In the genomic region with DNA sequence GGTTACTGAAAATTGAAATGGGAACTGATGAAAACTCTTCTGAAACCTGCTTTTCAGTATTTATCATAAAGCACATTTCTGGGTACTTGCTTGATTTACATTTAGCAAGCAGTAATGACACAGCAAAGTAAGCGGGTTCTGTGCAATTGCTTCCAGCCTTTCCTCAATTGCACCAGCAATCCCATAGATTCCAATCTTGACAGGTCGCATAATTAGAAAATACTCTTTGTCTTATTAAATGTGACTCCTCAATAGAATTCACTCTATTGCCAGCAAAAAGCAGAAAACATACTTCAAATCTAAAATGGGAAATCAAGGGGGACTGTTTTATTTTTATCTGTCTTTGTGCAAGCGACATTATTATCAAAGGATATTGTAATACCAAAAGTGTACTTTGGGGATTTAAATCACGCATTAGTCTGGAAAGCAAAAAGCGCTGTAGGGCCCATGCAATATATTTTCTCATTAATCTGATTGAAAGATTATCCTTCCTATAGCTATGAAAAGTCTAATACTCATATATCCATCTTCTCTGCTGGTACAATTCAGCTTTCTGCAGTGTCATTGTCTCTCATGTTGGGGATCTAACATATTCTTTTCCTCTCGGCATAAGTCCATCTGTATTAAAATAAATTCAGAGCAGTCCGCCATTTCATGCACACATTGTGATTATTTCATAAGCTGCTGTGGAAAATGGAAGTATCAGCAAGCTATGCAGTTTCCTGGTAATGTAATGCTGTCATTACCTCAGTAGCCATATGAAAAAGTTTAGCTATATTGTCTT, we compare ENCODE assay signal across 26 mouse cellular contexts.
DNase-seq lines count a peak whose midpoint lies in the region; ATAC-seq and TF ChIP-seq lines count a peak whose summit lies in the region.
"Had no signal": no experiment of that assay in that cellular context is flagged by ENCODE, and none has a peak within 500 bp of the region (broad histone marks: within the 10 kb centered on the region; RNA-seq: fewer than 3 reads in every experiment).

No protein-coding gene starts in this region.

- WGBS in hindbrain, embryonic 11.5 days = 76% methylated on average over 7 of the region's 7 CpGs
- 87% methylated on average over 7 of the region's 7 CpGs for WGBS in hindbrain, embryonic 10.5 days
- 72% methylated on average over 7 of the region's 7 CpGs for WGBS in hindbrain, postnatal 0 days
- WGBS in neural tube, embryonic 12.5 days = 74% methylated on average over 7 of the region's 7 CpGs
- WGBS in kidney, embryonic 16.5 days = 84% methylated on average over 7 of the region's 7 CpGs

- ATAC-seq in hindbrain, embryonic 11.5 days (ENCODE audit: low FRiP score) = peak; percentile 65
- no peak for ATAC-seq in hindbrain, postnatal 0 days
- ATAC-seq in neural tube, embryonic 12.5 days (ENCODE audit: low FRiP score, low read depth) = peak; percentile 50; the same call in 1 of the 2 replicates
- no peak for ATAC-seq in kidney, embryonic 16.5 days (ENCODE audit: low FRiP score, low TSS enrichment)
- no peak for ATAC-seq in inflammation-experienced regulatory T-cells, adult 6 months
- ATAC-seq: CD4-positive, CD25-positive, alpha-beta regulatory T cell, adult 4 months; intestine, postnatal 0 days had no signal

- peak; percentile 2 for DNase-seq in hindbrain, embryonic 11.5 days (ENCODE audit: low spot score)
- no peak for DNase-seq in hindbrain, embryonic 10.5 days (ENCODE audit: low spot score)
- peak; percentile 54 for DNase-seq in brain, embryonic 14.5 days (ENCODE audit: low read depth)
- DNase-seq in hindbrain, postnatal 0 days (ENCODE audit: low spot score) = peak; percentile 15
- no peak for DNase-seq in urinary bladder, postnatal 36 days (ENCODE audit: low spot score in 2 of 2)
- DNase-seq: adrenal gland, postnatal 36 days; cerebellum, adult 11-12 months; cerebellum, postnatal 14 days; gastrocnemius, adult 2 months; kidney, postnatal 4 days; liver, embryonic 13.5 days; lung, embryonic 14.5 days; lung, postnatal 36 days; right cerebral cortex, adult 18-20 months; thymus, adult 18-20 months; thymus, postnatal 36 days had no signal

- H3K9me3 ChIP-seq in hindbrain, embryonic 11.5 days (ENCODE audit: control insufficient read depth, low read length) = no peaks in the 10 kb centered on the region
- H3K9me3 ChIP-seq in hindbrain, embryonic 10.5 days = no peaks in the 10 kb centered on the region
- no peaks in the 10 kb centered on the region for H3K9me3 ChIP-seq in hindbrain, postnatal 0 days (ENCODE audit: low read length)
- H3K9me3 ChIP-seq in neural tube, embryonic 12.5 days = no peaks in the 10 kb centered on the region
- H3K9me3 ChIP-seq in kidney, embryonic 16.5 days (ENCODE audit: low read length) = no peaks in the 10 kb centered on the region
- H3K9me3 ChIP-seq: embryonic facial prominence, embryonic 13.5 days; forebrain, embryonic 12.5 days; liver, embryonic 13.5 days; megakaryocyte, embryonic 14.5 days had no signal

- no peak overlapping the region for H3K27ac ChIP-seq in hindbrain, embryonic 11.5 days (ENCODE audit: low read depth, low read length)
- no peak overlapping the region for H3K27ac ChIP-seq in hindbrain, embryonic 10.5 days
- H3K27ac ChIP-seq in hindbrain, postnatal 0 days = no peak overlapping the region
- no peak overlapping the region for H3K27ac ChIP-seq in neural tube, embryonic 12.5 days
- H3K27ac ChIP-seq in kidney, embryonic 16.5 days (ENCODE audit: low read length) = no peak overlapping the region
- H3K27ac ChIP-seq: embryonic facial prominence, embryonic 13.5 days; forebrain, embryonic 12.5 days; gastrocnemius, adult 2 months; liver, embryonic 13.5 days had no signal

- no peak for TF ChIP-seq CTCF in brain, embryonic 14.5 days (IDR thresholded peaks at IDR 0.05; ENCODE audit: borderline replicate concordance, extremely low read depth, insufficient read depth, insufficient read length)
- TF ChIP-seq CTCF in hindbrain, postnatal 0 days (IDR thresholded peaks at IDR 0.05; ENCODE audit: low read depth) = no peak

- no peaks in the 10 kb centered on the region for H3K36me3 ChIP-seq in hindbrain, embryonic 11.5 days (ENCODE audit: control insufficient read depth, insufficient read depth, low read length)
- H3K36me3 ChIP-seq in hindbrain, embryonic 10.5 days = no peaks in the 10 kb centered on the region
- H3K36me3 ChIP-seq in hindbrain, postnatal 0 days (ENCODE audit: insufficient read depth, low read length) = no peaks in the 10 kb centered on the region
- H3K36me3 ChIP-seq in neural tube, embryonic 12.5 days = no peaks in the 10 kb centered on the region
- no peaks in the 10 kb centered on the region for H3K36me3 ChIP-seq in kidney, embryonic 16.5 days (ENCODE audit: insufficient read depth, low read length)
- H3K36me3 ChIP-seq: embryonic facial prominence, embryonic 13.5 days; forebrain, embryonic 12.5 days; liver, embryonic 13.5 days had no signal

- H3K27me3 ChIP-seq in hindbrain, embryonic 11.5 days (ENCODE audit: control insufficient read depth, insufficient read depth, low read length) = no peaks in the 10 kb centered on the region
- H3K27me3 ChIP-seq in hindbrain, embryonic 10.5 days (ENCODE audit: insufficient read depth, poor library complexity, severe bottlenecking) = no peaks in the 10 kb centered on the region
- H3K27me3 ChIP-seq in hindbrain, postnatal 0 days (ENCODE audit: insufficient read depth, low read length) = no peaks in the 10 kb centered on the region
- H3K27me3 ChIP-seq in neural tube, embryonic 12.5 days (replicated peaks) = no peaks in the 10 kb centered on the region
- no peaks in the 10 kb centered on the region for H3K27me3 ChIP-seq in kidney, embryonic 16.5 days (ENCODE audit: insufficient read depth, low read length)
- H3K27me3 ChIP-seq: embryonic facial prominence, embryonic 13.5 days; forebrain, embryonic 12.5 days; liver, embryonic 13.5 days; megakaryocyte, embryonic 14.5 days had no signal

- H3K4me3 ChIP-seq in hindbrain, embryonic 11.5 days (ENCODE audit: low read depth, low read length) = no peak overlapping the region
- no peak overlapping the region for H3K4me3 ChIP-seq in hindbrain, embryonic 10.5 days
- no peak overlapping the region for H3K4me3 ChIP-seq in hindbrain, postnatal 0 days (ENCODE audit: low read length)
- H3K4me3 ChIP-seq in neural tube, embryonic 12.5 days = no peak overlapping the region
- H3K4me3 ChIP-seq in kidney, embryonic 16.5 days (ENCODE audit: low read length) = no peak overlapping the region
- H3K4me3 ChIP-seq: embryonic facial prominence, embryonic 13.5 days; erythroblast, embryonic 14.5 days; forebrain, embryonic 12.5 days; gastrocnemius, adult 2 months; liver, embryonic 13.5 days; megakaryocyte, embryonic 14.5 days; myocyte had no signal

- no peaks in the 10 kb centered on the region for H3K4me1 ChIP-seq in hindbrain, embryonic 11.5 days (replicated peaks; ENCODE audit: control insufficient read depth, insufficient read depth, low read length)
- H3K4me1 ChIP-seq in hindbrain, embryonic 10.5 days (replicated peaks) = no peaks in the 10 kb centered on the region
- H3K4me1 ChIP-seq in hindbrain, postnatal 0 days (ENCODE audit: insufficient read depth, low read length) = no peaks in the 10 kb centered on the region
- no peaks in the 10 kb centered on the region for H3K4me1 ChIP-seq in neural tube, embryonic 12.5 days
- H3K4me1 ChIP-seq in kidney, embryonic 16.5 days (ENCODE audit: insufficient read depth, low read length) = no peaks in the 10 kb centered on the region
- H3K4me1 ChIP-seq: embryonic facial prominence, embryonic 13.5 days; forebrain, embryonic 12.5 days; liver, embryonic 13.5 days; megakaryocyte, embryonic 14.5 days had no signal

- no peak overlapping the region for H3K4me2 ChIP-seq in hindbrain, embryonic 11.5 days (replicated peaks; ENCODE audit: low read depth, low read length)
- no peak overlapping the region for H3K4me2 ChIP-seq in hindbrain, postnatal 0 days (ENCODE audit: low read depth, low read length)
- no peak overlapping the region for H3K4me2 ChIP-seq in neural tube, embryonic 12.5 days (replicated peaks)
- H3K4me2 ChIP-seq in kidney, embryonic 16.5 days (replicated peaks; ENCODE audit: low read depth, low read length) = no peak overlapping the region
- H3K4me2 ChIP-seq: embryonic facial prominence, embryonic 13.5 days; forebrain, embryonic 12.5 days; liver, embryonic 13.5 days; lung, embryonic 14.5 days had no signal

- no peak overlapping the region for H3K9ac ChIP-seq in hindbrain, embryonic 11.5 days (ENCODE audit: low read depth, low read length)
- H3K9ac ChIP-seq in hindbrain, postnatal 0 days (replicated peaks; ENCODE audit: low read length) = no peak overlapping the region
- no peak overlapping the region for H3K9ac ChIP-seq in neural tube, embryonic 12.5 days
- H3K9ac ChIP-seq in kidney, embryonic 16.5 days (replicated peaks; ENCODE audit: low read length) = no peak overlapping the region
- H3K9ac ChIP-seq: embryonic facial prominence, embryonic 13.5 days; forebrain, embryonic 12.5 days; liver, embryonic 13.5 days; lung, embryonic 14.5 days had no signal

- TF ChIP-seq POLR2A in brain, embryonic 14.5 days (IDR thresholded peaks at IDR 0.05; ENCODE audit: borderline replicate concordance, extremely low read depth, insufficient read depth, insufficient read length, poor library complexity, severe bottlenecking) = no peak

Comparison
In these comparisons a context has a peak if more than half of its experiments do, and no peak if none do; other contexts are left out.
1. ATAC-seq: peak in hindbrain, embryonic 11.5 days (single experiment) and neural tube, embryonic 12.5 days (single experiment); none in hindbrain, postnatal 0 days (single experiment), kidney, embryonic 16.5 days (single experiment) and inflammation-experienced regulatory T-cells, adult 6 months (single experiment).
2. DNase-seq: peak in hindbrain, embryonic 11.5 days (single experiment), brain, embryonic 14.5 days (single experiment) and hindbrain, postnatal 0 days (single experiment); none in hindbrain, embryonic 10.5 days (single experiment) and urinary bladder, postnatal 36 days (0 of 2).